Mouse (Mus musculus) MEL (cell line): ENCODE measurements around the gene Slc25a21. TPM values are rescaled to one million over a fixed set of nuclear protein-coding genes. Genes with fewer than 3 reads are reported as not detected.
A peak's percentile ranks its signal among the peaks of the same experiment; 100 is the strongest.

Source experiments
- DNase-seq: peaks from one replicate; pipeline ENCODE4 v3.0.0; 2011; ENCODE audit warnings: low read depth, low spot score
- H3K27ac ChIP-seq: 2 replicates; pipeline ENCODE4 v1.5.1; 2012; ENCODE audit warnings: low read depth, mild to moderate bottlenecking, control low read depth, low read length, moderate library complexity; ENCODE audit not compliant: control insufficient read depth
- H3K27me3 ChIP-seq, 2 experiments: fragments of 150-350 bp in 1 of 2; sonication (generic) in 1 of 2; 2 replicates each; pipeline ENCODE4 v1.6.1; 2012; ENCODE audit warnings: low read length in 2 of 2, mild to moderate bottlenecking in 2 of 2, improper control_type of control experiment in 1 of 2, moderate library complexity in 1 of 2; ENCODE audit not compliant: insufficient read depth in 2 of 2, control insufficient read depth in 1 of 2
- H3K36me3 ChIP-seq, 2 experiments: 2 replicates each; pipeline ENCODE4 v1.6.1; 2012 to 2014; ENCODE audit warnings: low read length in 2 of 2, improper control_type of control experiment in 1 of 2, inconsistent platforms in 1 of 2, mild to moderate bottlenecking in 1 of 2; ENCODE audit not compliant: insufficient read depth in 2 of 2, control insufficient read depth in 1 of 2
- H3K4me1 ChIP-seq, 2 experiments: fragments of 150-350 bp in 1 of 2; sonication (generic) in 1 of 2; 2 replicates each; pipeline ENCODE4 v1.6.1; 2012; ENCODE audit warnings: low read length in 2 of 2, improper control_type of control experiment in 1 of 2, mild to moderate bottlenecking in 1 of 2; ENCODE audit not compliant: insufficient read depth in 2 of 2, control insufficient read depth in 1 of 2
- H3K4me3 ChIP-seq, 2 experiments: fragments of 150-350 bp in 1 of 2; sonication (generic) in 1 of 2; 2 replicates each; pipeline ENCODE4 v1.5.1; 2012; ENCODE audit warnings: low read depth in 2 of 2, low read length in 2 of 2, mild to moderate bottlenecking in 2 of 2, moderate library complexity in 2 of 2, control low read depth in 1 of 2, improper control_type of control experiment in 1 of 2; ENCODE audit not compliant: control insufficient read depth in 1 of 2, insufficient read depth in 1 of 2
- H3K79me2 ChIP-seq: 2 replicates; pipeline ENCODE4 v1.6.1; 2012; ENCODE audit warnings: mild to moderate bottlenecking, low read length, moderate library complexity; ENCODE audit not compliant: control insufficient read depth, poor library complexity, insufficient read depth
- H3K9ac ChIP-seq: 2 replicates; pipeline ENCODE4 v1.6.1; 2012; ENCODE audit warnings: low read depth, mild to moderate bottlenecking, control low read depth, low read length, moderate library complexity; ENCODE audit not compliant: control insufficient read depth, poor library complexity, severe bottlenecking
- H3K9me3 ChIP-seq: fragments of 150-350 bp; sonication (generic); replicated peaks from 2 replicates; pipeline ENCODE4 v1.6.1; 2012; ENCODE audit warnings: mild to moderate bottlenecking, low read length, improper control_type of control experiment, moderate library complexity; ENCODE audit not compliant: insufficient read depth
- BHLHE40 ChIP-seq: IDR thresholded peaks from 2 replicates; pipeline ENCODE4 v1.6.1; 2012; ENCODE audit warnings: low read depth, mild to moderate bottlenecking, inconsistent platforms, low read length, improper control_type of control experiment, borderline replicate concordance
- CHD1 ChIP-seq: IDR thresholded peaks from 2 replicates; pipeline ENCODE4 v1.6.1; 2012; ENCODE audit warnings: low read depth, mild to moderate bottlenecking, inconsistent platforms, low read length, improper control_type of control experiment
- E2F4 ChIP-seq: IDR thresholded peaks from 2 replicates; pipeline ENCODE4 v1.6.1; 2011; ENCODE audit warnings: low read depth, low read length, improper control_type of control experiment, borderline replicate concordance
- EP300 ChIP-seq, 2 experiments: IDR thresholded peaks; 2 replicates each; pipeline ENCODE4 v1.6.1; 2011; ENCODE audit warnings: improper control_type of control experiment in 2 of 2, low read length in 2 of 2, low read depth in 1 of 2, mild to moderate bottlenecking in 1 of 2
- ETS1 ChIP-seq: IDR thresholded peaks from 2 replicates; pipeline ENCODE4 v1.6.1; 2012; ENCODE audit warnings: low read depth, mild to moderate bottlenecking, inconsistent platforms, low read length, improper control_type of control experiment, moderate library complexity
- GABPA ChIP-seq: IDR thresholded peaks from 2 replicates; pipeline ENCODE4 v1.6.1; 2012; ENCODE audit warnings: low read depth, mild to moderate bottlenecking, inconsistent platforms, low read length, improper control_type of control experiment, moderate library complexity
- MAFK ChIP-seq: IDR thresholded peaks from 2 replicates; pipeline ENCODE4 v1.6.1; 2011; ENCODE audit warnings: low read depth, mild to moderate bottlenecking, low read length, improper control_type of control experiment, borderline replicate concordance
- MAX ChIP-seq: IDR thresholded peaks from 2 replicates; pipeline ENCODE4 v1.6.1; 2011; ENCODE audit warnings: low read length, improper control_type of control experiment
- MXI1 ChIP-seq: IDR thresholded peaks from 2 replicates; pipeline ENCODE4 v1.6.1; 2011; ENCODE audit warnings: mild to moderate bottlenecking, low read depth, low read length, improper control_type of control experiment
- MYB ChIP-seq: IDR thresholded peaks from 2 replicates; pipeline ENCODE4 v1.6.1; 2011; ENCODE audit warnings: mild to moderate bottlenecking, low read depth, low read length, improper control_type of control experiment
- MYC ChIP-seq: IDR thresholded peaks from 2 replicates; pipeline ENCODE4 v1.6.1; 2011; ENCODE audit warnings: low read depth, mild to moderate bottlenecking, low read length, improper control_type of control experiment, moderate library complexity
- NELFE ChIP-seq: IDR thresholded peaks from 2 replicates; pipeline ENCODE4 v1.6.1; 2011; ENCODE audit warnings: low read depth, low read length, improper control_type of control experiment
- POLR2A ChIP-seq, 2 experiments: IDR thresholded peaks; 2 replicates each; pipeline ENCODE4 v1.6.1; 2011 to 2012; ENCODE audit warnings: low read length in 2 of 2, mild to moderate bottlenecking in 2 of 2, control low read depth in 1 of 2, improper control_type of control experiment in 1 of 2, low read depth in 1 of 2, moderate library complexity in 1 of 2; ENCODE audit not compliant: control insufficient read depth in 1 of 2, insufficient read depth in 1 of 2, poor library complexity in 1 of 2
- RCOR1 ChIP-seq: IDR thresholded peaks from 2 replicates; pipeline ENCODE4 v1.6.1; 2012; ENCODE audit warnings: low read depth, mild to moderate bottlenecking, inconsistent platforms, low read length, improper control_type of control experiment
- SIN3A ChIP-seq: IDR thresholded peaks from 2 replicates; pipeline ENCODE4 v1.6.1; 2012; ENCODE audit warnings: low read length, improper control_type of control experiment, inconsistent platforms
- SMC3 ChIP-seq: IDR thresholded peaks from 2 replicates; pipeline ENCODE4 v1.6.1; 2011; ENCODE audit warnings: low read depth, low read length, improper control_type of control experiment
- TAL1 ChIP-seq: IDR thresholded peaks from 2 replicates; pipeline ENCODE4 v1.6.1; 2012; ENCODE audit warnings: mild to moderate bottlenecking, inconsistent platforms, low read length, moderate library complexity, mixed read lengths
- TBP ChIP-seq: IDR thresholded peaks from 2 replicates; pipeline ENCODE4 v1.8.0; 2011; ENCODE audit warnings: low read depth, low read length, improper control_type of control experiment
- TCF12 ChIP-seq: IDR thresholded peaks from 2 replicates; pipeline ENCODE4 v1.6.1; 2014; ENCODE audit warnings: low read depth, mild to moderate bottlenecking, inconsistent platforms, low read length, improper control_type of control experiment, moderate library complexity
- USF1 ChIP-seq: IDR thresholded peaks from 2 replicates; pipeline ENCODE4 v1.6.1; 2014; ENCODE audit warnings: low read depth, mild to moderate bottlenecking, inconsistent platforms, low read length, improper control_type of control experiment, moderate library complexity
- USF2 ChIP-seq, 2 experiments: IDR thresholded peaks; 2 replicates each; pipeline ENCODE4 v1.6.1; 2011 to 2012; ENCODE audit warnings: improper control_type of control experiment in 2 of 2, low read length in 2 of 2, borderline replicate concordance in 1 of 2, inconsistent platforms in 1 of 2, low read depth in 1 of 2, mild to moderate bottlenecking in 1 of 2; ENCODE audit not compliant: insufficient read depth in 1 of 2
- ZC3H11A ChIP-seq: IDR thresholded peaks from 2 replicates; pipeline ENCODE4 v1.6.1; 2012; ENCODE audit warnings: low read depth, mild to moderate bottlenecking, inconsistent platforms, low read length, improper control_type of control experiment
- ZNF384 ChIP-seq: IDR thresholded peaks from 2 replicates; pipeline ENCODE4 v1.6.1; 2012; ENCODE audit warnings: low read depth, mild to moderate bottlenecking, inconsistent platforms, low read length, improper control_type of control experiment
- polyA plus RNA-seq, 2 experiments: library from polyadenylated mRNA; stranded (reverse) in 1 of 2; unstranded in 1 of 2; fragments of >175 nt in 1 of 2; fragments of >200 nt in 1 of 2; gene quantifications; 2 replicates each; pipeline versions ENCODE4 v1.2.1 to v1.2.4; 2012; ENCODE audit warnings: low replicate concordance in 2 of 2, low read depth in 1 of 2; ENCODE audit not compliant: insufficient read length in 2 of 2, insufficient read depth in 1 of 2, missing spikeins in 1 of 2
- total RNA-seq: library from RNA; depleted of rRNA; stranded (reverse); fragments of 300-350 nt; gene quantifications from 2 replicates; pipeline ENCODE4 v1.2.3, GENCODE M21; 2012

Slc25a21 gene
- total and polyA plus RNA-seq, 3 experiments: 14.7 to 18.3 TPM; not detected in 1

DNA sequence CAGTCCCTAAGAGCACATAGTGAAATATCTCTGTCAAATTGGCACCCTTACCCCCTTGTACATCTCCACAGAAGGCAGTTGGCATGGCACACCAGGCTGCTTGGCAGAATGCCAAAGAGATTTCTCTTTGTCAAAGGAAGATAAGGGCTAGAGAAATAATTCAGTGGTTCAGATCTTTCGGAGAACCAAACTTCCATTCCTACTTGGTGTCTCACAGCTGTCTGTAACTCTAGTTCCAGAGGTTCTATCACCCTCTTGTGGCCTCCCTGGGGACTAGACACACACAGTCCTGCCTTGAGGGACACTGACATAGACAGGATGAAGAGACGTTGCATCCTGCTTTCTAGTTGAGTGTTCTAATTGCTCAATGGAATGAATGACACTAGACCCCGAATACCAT lies 2.7 kb downstream of the Slc25a21 start (continued):
- TF ChIP-seq E2F4: no peak
- TF ChIP-seq ZC3H11A: peak; percentile 75

DNA sequence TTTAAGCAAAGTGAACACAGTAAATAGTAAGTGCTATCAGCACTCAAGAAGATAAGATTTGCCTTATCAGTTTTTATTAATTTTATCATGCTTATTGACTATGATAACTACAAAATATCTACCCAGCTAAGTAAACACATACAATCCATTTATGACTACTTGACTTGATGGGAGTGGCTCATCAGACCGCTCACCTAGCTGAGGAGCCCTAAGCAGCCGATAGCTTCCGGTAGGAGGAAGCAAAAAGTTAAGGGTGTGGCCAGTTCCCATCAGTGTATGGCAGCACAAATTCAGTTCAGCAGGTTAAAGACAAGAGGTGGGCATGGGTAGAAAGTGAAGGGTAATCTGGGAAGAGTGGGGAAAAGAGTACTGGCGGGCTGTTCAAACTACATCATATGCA lies 10.2 kb downstream of the Slc25a21 start:
- H3K27me3 ChIP-seq: no peaks in the 10 kb centered on the region
- no peak for TF ChIP-seq USF2 (IDR thresholded peaks at IDR 0.05; ENCODE audit: borderline replicate concordance in 1 of 2, insufficient read depth in 1 of 2, low read depth in 1 of 2, low read length in 2 of 2)
- TF ChIP-seq CHD1: no peak
- no peak for TF ChIP-seq MXI1
- TF ChIP-seq RCOR1: no peak
- no peak for TF ChIP-seq MAX
- TF ChIP-seq E2F4: no peak
- no peak for TF ChIP-seq NELFE
- no peak for TF ChIP-seq MAFK
- TF ChIP-seq POLR2A (IDR thresholded peaks at IDR 0.05; ENCODE audit: control insufficient read depth in 1 of 2, insufficient read depth in 1 of 2, low read depth in 1 of 2, low read length in 2 of 2, poor library complexity in 1 of 2): no peak
- TF ChIP-seq SMC3: no peak
- no peak for TF ChIP-seq ZNF384
- TF ChIP-seq MYB: no peak
- TF ChIP-seq GABPA: no peak
- TF ChIP-seq MYC: no peak
- no peak for DNase-seq
- H3K36me3 ChIP-seq: peaks cover 0 to 17% of the 10 kb centered on the region in 2 experiments; a peak in 2 of 4 replicates
- H3K9ac ChIP-seq: no peak overlapping the region
- H3K4me1 ChIP-seq: peaks cover 0 to 16% of the 10 kb centered on the region in 2 experiments; a peak in 3 of 4 replicates
- no peak overlapping the region for H3K4me3 ChIP-seq
- H3K9me3 ChIP-seq: no peaks in the 10 kb centered on the region
- no peak overlapping the region for H3K27ac ChIP-seq
- peaks cover 3% of the 10 kb centered on the region; the same call in 1 of the 2 replicates for H3K79me2 ChIP-seq

DNA sequence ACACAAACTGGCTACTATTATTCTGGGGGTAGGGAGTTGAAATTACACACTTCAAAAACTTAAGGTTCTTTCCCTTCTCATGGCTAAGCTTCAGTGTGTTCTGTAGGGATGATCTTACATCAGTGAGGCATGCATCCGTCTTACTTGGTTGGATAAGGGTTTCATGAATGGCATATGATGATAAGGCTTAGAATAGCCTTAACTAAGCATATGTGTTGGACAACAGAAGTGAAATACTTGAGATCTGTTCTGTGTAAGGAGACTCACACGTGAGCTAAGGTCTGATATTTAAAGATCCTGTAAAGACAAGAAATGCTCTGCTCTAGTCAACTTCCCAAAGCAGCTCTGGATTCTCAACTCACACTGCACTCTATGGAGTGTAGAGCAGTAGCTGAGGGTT lies 11.1 kb downstream of the Slc25a21 start:
- TF ChIP-seq EP300 (IDR thresholded peaks at IDR 0.05; ENCODE audit: low read depth in 1 of 2, low read length in 2 of 2): peak in 1 of 2 experiments; percentile 46; a peak in 1 of 4 replicates
- no peak for TF ChIP-seq MYB
- TF ChIP-seq USF1: 0 out of 2 replicates have a peak, but pooled peaks have one; percentile 28
- peak; percentile 41; the same call in 1 of the 2 replicates for TF ChIP-seq ETS1
- peak; percentile 88 for TF ChIP-seq BHLHE40
- TF ChIP-seq TBP: no peak
- TF ChIP-seq MXI1: peak; percentile 60; the same call in 1 of the 2 replicates
- no peak for TF ChIP-seq SIN3A
- 0 out of 2 replicates have a peak, but pooled peaks have one; percentile 5 for TF ChIP-seq TAL1
- TF ChIP-seq E2F4: no peak
- peak; percentile 61; the same call in 1 of the 2 replicates for TF ChIP-seq TCF12
- Histone ChIP-seq H3K27ac (no peak overlapping the region), H3K9me3 (no peaks in the 10 kb centered on the region)

More for the DNA sequence above, 11.1 kb downstream of the Slc25a21 start:
- no peak overlapping the region for H3K4me3 ChIP-seq
- H3K9ac ChIP-seq: no peak overlapping the region
- H3K36me3 ChIP-seq: peaks cover 0 to 17% of the 10 kb centered on the region in 2 experiments; a peak in 2 of 4 replicates
- peak; percentile 61 for DNase-seq
- peaks cover 2% of the 10 kb centered on the region; the same call in 1 of the 2 replicates for H3K79me2 ChIP-seq
- H3K27me3 ChIP-seq: no peaks in the 10 kb centered on the region
- peaks cover 0 to 16% of the 10 kb centered on the region in 2 experiments; a peak in 2 of 4 replicates for H3K4me1 ChIP-seq
